Mouse (Mus musculus) layer of hippocampus, adult 18-20 months (tissue): ENCODE results near the gene Dtx2. TPM values are rescaled to one million over a fixed set of nuclear protein-coding genes. Genes with fewer than 3 reads are reported as not detected.

Experiments
- DNase-seq, 2 experiments: peaks; one replicate each; pipeline ENCODE4 v3.0.0; 2022; ENCODE audit warnings: low spot score in 2 of 2
- total RNA-seq, 2 experiments: library from RNA; stranded (reverse); gene quantifications; 2 replicates each; pipeline ENCODE4 v1.2.3; 2021

The Dtx2 gene
- total RNA-seq, 2 experiments from 2014 or later: 8.8 to 9.2 TPM

DNA sequence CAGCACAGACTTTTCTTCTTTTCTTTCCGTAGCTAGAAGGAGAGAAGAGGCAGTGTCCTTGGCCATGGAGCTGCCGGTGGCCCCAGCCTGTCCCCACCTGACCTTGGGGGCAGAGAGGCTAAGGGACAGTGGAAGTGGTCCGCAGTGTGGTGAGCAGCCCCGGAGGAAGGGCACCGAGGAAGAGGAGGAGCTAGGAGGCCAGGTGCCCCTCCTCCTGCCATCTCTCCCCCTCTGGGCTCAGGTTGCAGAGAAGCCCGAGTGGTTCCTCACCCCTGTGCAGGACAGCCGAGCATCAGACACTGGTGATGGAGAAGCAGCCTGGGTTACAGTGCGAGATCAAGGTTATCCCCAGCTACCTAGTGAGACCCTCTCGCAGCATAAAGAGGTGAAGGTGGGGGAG lies 20.2 kb upstream of the Dtx2 start, which contains the start of gene Ssc4d:
Ssc4d (minus strand) TSS at position 167 of the 400 bp plus-strand sequence.
- no peak for DNase-seq

DNA sequence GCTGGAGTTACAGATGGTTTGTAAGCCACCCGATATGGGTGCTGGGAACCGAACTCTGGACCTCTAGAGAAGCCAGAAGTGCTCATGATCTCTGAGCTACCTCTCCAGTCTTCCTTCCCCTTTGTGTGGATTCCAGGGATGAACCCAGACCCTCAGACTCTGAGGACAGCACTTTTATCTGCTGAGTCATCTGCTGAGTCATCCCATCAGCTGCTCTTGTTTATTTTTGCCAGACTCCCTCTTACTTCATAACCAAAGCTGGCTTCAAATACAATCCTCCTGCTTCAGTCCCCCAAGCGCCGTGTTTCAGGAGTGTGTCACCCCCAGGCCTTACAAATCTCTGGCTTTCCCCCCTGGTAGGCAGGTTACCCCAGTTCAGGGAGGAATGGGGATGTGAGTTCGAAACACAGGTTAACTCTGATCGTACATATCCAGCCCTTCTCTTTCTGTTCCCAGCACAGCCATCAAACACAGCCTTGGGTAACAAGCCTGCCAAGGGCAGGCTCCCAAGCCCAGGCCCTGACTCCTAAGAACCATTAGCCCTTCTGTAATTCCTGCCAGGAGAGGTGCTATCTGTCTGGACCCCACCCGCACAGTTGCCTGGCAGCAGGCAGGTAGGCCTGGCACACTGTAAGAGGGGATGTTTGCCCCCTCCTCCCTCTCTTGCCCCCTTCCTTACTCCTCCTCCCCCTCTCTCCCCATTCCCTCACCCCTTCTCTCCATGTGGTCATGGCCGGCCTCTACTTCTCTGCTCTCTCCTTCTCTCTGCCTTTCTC lies 18.5 kb upstream of the Dtx2 start:
- peak in 1 of 2 experiments; percentile 58 for DNase-seq

DNA sequence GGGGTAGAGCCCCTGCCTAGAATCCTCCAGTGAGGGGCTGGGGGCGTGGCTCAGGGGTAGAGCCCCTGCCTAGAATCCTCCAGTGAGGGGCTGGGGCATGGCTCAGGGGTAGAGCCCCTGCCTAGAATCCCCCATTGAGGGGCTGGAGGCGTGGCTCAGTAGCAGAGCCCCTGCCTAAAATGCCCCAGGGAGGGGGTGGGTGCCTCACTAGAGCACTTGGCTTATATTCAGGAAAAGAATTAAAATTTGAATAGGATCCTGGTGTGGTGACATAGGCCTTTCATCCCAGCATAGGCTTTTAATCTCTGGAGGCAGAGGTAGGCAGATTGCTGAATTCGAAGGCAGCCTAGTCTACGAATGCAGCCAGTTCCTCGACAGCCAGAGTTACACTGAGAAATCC lies 15.2 kb upstream of the Dtx2 start:
- no peak for DNase-seq

- DNase-seq: no peak
These were observed 14.7 kb upstream of the Dtx2 start, which contains the start of gene Zp3 for GRCm38 (mm10) chr5:135979904-135980303. TSS of gene Zp3 (plus strand) at chr5:135980099.

DNA sequence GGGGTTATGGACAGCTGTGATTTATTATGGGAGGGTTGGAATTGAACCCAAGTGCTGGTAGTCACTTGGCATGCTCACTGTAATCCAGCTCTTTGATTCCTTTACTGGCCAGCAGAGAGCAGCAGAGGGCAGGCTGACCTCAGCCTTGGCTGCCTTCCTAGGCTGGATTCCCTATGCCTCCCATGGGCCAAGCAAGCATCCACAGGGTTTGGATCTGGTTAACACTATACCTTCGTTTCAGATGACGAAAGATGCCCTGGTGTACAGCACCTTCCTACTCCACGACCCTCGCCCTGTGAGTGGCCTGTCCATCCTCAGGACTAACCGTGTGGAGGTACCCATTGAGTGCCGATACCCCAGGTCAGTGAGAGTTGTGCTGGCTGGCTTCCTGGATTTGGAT lies 12.2 kb upstream of the Dtx2 start:
- DNase-seq: peak in 1 of 2 experiments; percentile 51

DNA sequence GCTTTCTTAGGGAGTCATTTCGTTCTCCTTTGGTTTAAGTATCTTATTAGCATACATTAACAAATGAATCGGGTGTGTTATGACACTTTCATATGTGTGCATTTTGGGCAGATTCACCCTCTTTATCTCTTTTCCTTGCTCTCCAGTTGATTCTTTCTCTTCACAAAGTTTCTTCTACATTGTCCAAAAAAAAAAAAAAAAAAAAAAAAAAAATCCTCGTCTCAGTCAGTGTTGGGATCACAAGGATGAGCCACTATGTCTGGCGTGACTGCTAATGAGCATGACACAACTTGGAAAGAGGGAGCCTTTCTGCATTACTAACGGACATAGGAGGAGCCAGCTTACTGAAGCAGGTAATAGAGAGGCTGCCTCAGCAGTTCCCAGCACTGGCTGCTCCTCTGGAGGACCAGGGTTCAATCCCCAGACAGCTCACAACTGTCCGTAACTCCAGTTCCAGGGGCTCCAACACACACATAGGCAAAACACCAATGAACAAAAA lies 10.0 kb upstream of the Dtx2 start:
- no peak for DNase-seq

DNA sequence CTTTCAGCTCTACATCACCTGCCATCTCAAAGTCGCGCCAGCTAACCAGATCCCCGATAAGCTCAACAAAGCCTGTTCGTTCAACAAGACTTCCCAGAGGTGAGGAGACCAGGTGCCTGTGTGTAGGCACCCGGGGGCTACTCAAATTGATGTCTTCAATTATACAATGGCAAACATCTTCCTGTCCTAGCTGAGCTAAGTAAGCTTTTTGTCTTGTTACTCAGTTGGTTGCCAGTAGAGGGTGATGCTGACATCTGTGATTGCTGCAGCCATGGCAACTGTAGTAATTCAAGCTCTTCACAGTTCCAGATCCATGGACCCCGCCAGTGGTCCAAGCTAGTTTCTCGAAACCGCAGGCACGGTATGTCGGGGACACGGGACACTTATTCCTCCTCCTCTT lies 7.4 kb upstream of the Dtx2 start:
- peak in 1 of 2 experiments; percentile 53 for DNase-seq

DNA sequence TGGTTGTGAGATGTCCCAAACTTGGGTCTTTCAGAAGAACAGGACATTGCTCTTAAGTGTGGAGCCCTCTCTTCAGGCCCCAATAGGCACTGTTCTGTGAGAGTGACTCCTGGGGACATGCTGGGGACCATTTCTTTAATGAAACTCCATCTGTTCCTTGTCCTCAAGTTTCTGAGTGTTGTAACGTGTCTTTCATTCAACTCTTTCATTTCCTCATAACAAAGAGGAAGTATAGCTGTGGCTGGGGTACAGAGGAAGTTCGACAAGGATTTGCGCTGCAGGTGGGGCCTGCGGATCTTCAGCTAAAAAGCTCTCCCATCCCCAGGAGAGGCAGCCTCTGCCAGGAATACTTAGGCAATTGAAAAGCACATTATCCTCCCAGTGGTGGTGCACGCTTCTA lies 4.0 kb upstream of the Dtx2 start:
- DNase-seq: no peak

DNA sequence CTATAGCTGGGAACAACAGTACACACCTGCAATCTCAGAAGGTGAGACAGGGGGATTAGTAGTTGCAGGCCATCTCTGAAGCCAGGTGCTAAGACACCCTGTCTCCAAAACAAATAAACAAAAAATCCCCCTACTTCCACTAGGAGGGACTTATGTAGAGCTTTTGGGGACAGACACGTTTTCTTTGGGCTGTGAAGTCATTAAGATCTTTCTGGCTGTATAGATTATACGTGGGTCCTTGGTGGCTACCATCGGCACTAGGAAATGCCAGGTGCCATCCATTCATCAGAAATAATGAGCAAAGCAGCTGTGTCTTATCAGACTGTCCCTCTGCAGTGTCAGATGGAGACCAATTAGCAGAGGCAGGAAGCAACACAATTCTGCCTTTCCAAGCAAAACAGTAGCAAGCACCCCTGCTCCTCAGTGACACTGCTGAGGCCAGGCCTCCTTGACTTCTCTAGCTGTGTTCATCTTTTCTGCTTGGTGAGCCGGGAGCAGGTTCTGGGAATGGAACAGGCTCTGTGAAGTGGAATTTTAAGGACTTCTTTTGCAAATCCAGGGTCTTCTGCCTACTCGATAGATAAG lies 1.1 kb upstream of the Dtx2 start:
- DNase-seq: no peak

DNA sequence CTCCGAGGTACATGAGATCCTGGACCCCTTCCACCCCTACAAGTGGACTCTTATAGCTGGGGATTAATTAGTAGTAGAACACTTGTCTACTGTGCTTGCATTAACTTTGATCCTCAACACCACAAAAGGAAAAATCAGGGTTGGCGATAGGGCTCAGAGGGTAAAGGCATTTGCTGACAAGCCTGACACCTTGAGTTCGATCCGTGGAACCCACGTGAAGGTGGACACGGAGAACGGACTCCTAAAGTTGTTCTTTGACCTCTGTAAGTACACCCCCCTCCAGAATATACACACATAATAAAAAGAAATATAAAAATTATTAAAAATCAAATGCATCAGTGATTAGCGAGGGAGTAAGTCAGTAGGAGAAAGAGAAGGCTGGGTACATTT lies 270 bp upstream of the Dtx2 start:
- DNase-seq: peak in 1 of 2 experiments; percentile 20

GRCm38 (mm10) chr5:135996162-135996561 lies 1.6 kb downstream of the Dtx2 start:
- no peak for DNase-seq

- no peak for DNase-seq
These were observed 6.6 kb downstream of the Dtx2 start for GRCm38 (mm10) chr5:136001222-136001621.

DNA sequence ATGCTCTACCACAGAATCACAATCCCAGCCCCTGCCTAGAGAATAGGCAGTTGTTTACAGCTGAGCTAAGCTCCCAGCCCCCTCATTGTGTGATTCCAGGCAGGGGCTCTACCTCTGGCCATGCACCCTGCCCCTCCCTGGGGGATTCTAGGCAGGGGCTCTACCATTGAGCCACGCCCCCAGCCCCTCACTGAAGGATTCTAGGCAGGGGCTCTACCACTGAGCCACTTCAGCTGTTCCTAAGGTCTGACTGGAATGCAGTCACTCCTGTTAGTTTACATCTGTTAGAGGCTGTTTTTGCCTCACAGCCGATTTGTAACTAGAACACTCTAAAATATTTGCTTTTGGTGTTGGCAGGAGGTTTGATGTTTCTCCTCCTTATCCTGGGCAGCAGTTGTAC lies 7.7 kb downstream of the Dtx2 start:
- DNase-seq: no peak

- DNase-seq: no peak
These were observed 8.2 kb downstream of the Dtx2 start for GRCm38 (mm10) chr5:136002751-136003151.

- no peak for DNase-seq
These were observed 9.9 kb downstream of the Dtx2 start for GRCm38 (mm10) chr5:136004537-136004936.

- DNase-seq: no peak
These were observed 13.1 kb downstream of the Dtx2 start for GRCm38 (mm10) chr5:136007745-136008144.

DNA sequence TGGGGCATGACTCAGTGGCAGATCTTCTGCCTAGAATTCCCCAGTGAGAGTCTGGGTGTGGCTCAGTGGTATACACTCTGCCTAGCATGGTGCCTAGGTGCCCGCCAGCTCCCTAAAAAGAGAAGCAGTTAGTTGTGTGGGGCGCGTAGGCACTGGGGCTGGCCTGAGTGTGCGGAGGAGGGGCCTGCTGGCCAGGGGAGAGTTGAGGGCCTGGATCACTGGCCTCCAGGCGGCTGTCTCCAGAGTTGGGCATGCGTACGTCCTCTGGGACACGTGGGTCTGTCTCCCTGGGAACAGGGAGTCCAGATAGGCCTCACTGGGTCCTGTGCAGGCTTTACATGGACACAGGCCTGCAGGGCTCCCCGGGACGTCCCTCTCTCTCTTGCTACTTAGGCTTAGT lies 20.3 kb downstream of the Dtx2 start:
- no peak for DNase-seq

DNA sequence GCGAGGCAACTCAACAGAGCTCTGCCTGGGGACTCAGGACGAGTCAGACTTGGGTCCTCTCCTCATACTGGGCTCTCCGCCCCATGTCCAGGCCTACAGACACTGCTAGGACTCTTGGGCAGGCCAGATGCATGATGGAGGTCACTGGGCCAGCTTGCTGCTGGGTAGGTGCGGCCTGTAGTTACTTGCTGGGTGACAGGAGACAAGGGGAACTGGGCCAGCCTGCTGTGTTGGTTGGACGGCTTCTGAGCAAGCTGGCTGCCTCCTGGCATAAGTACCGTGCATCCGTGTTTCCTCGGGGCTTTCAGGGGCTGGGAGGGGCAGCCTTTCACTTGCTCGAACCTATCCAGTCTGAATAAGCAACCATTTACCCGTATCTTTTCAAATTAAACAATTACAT lies 21.0 kb downstream of the Dtx2 start:
- no peak for DNase-seq

DNA sequence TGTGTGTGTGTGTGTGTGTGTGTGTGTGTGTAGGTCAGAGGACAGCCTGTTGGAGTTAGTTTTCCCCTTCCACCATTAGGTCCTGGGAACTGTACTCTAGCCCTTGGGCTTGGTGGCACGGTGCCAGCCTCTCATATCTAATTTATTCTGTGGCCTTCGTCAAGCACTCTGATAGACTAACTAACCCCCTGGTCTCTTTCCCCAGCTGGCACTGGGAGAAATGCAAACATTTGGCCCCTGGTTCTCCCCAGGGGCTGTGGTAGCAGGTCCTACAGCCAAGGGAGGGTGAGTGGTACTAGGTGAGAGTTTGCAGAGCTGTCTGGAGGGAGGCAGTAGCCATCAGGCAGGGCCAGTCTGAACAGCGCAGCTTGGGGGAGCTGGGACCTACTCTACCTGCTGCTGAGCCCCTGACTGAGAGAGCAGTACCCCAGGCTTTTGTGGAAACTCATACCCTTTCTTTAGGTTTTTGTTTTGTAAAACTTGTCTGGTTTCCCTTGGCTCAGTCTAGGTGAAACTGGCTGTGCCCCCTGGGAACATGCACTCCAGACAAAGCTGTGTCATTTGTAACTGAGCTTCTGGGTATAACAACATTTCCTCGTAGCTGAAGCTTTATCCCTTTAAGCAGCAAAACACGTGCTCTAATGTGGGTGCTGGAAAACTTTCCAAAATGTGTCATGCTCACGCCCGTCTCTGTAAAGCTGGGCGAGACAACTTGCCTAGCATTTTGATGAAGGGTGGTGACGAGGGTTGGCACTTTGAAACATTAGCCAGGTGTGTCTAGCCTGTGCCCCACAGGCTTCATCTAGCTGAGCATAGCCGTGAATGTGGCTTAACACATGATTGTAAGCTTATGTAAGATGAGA lies 21.6 kb downstream of the Dtx2 start:
- DNase-seq: peak in 1 of 2 experiments; percentile 36

DNA sequence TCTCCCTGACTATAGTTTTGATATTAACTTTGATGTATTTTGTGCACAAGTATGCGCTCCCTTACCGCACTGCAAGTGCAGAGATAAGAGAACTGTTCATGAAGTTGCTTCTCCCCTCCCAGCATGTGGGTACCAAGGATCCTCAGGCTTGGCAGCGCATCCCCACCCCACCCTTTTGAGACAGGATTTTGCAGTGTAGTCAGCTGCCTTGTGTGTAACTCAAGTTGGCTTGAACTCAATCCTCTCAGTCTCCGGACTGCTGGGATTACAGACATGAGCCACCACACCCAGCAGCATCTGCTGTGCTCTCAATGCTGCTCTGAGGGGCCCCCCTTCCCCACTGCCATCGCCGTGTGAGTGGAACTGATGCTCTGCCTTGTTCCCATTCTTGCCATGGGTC lies 22.7 kb downstream of the Dtx2 start:
- no peak for DNase-seq

- DNase-seq: no peak
These were observed 24.1 kb downstream of the Dtx2 start for GRCm38 (mm10) chr5:136018726-136019125.

- no peak for DNase-seq
These were observed 25.3 kb downstream of the Dtx2 start for GRCm38 (mm10) chr5:136019907-136020306.
